Mouse (Mus musculus): ENCODE measurements around the gene Tcf7.

GRCm38 (mm10) chr11:52231606-52232541 is 50.9 kb downstream of the Tcf7 start, which contains the start of gene Skp1a:
- TF ChIP-seq CTCF (IDR thresholded peaks at IDR 0.05; ENCODE audit: control insufficient read depth, insufficient read depth, insufficient read length), result no peak
- TF ChIP-seq MAX (IDR thresholded peaks at IDR 0.05), result peak; percentile 100
- no peak for TF ChIP-seq FOSL1 (IDR thresholded peaks at IDR 0.05; ENCODE audit: insufficient read depth, low read length, poor library complexity, severe bottlenecking)
- TF ChIP-seq USF1 (IDR thresholded peaks at IDR 0.05; ENCODE audit: low read depth), result no peak
